Mouse (Mus musculus) stomach, embryonic 14.5 days (tissue): ENCODE data around the gene Trmt10b. TPM values are rescaled to one million over a fixed set of nuclear protein-coding genes. Genes with fewer than 3 reads are reported as not detected.
A peak's percentile ranks its signal among the peaks of the same experiment; 100 is the strongest.

Experiments used
- ATAC-seq: fragments of 200-750 bp; cut with Nextera tagmentation; 2 replicates; pipeline ENCODE4 v1.8.0; 2017; ENCODE audit warnings: low read depth, moderate TSS enrichment; ENCODE audit not compliant: insufficient number of reproducible peaks, insufficient read depth, low FRiP score
- H3K27ac ChIP-seq: fragments of 300-500 bp; sonication (generic); 2 replicates; pipeline ENCODE4 v1.5.1; 2014; ENCODE audit warnings: mild to moderate bottlenecking, low read length, moderate library complexity, mixed read lengths
- H3K27me3 ChIP-seq: fragments of 300-500 bp; sonication (generic); 2 replicates; pipeline ENCODE4 v1.6.1; 2014; ENCODE audit warnings: low read length, control low read depth, mixed read lengths; ENCODE audit not compliant: control insufficient read depth, insufficient read depth
- H3K36me3 ChIP-seq: fragments of 300-500 bp; sonication (generic); 2 replicates; pipeline ENCODE4 v1.6.1; 2014; ENCODE audit warnings: mild to moderate bottlenecking, control low read depth, low read length, moderate library complexity, mixed read lengths; ENCODE audit not compliant: control insufficient read depth, insufficient read depth
- H3K4me1 ChIP-seq: fragments of 300-500 bp; sonication (generic); 2 replicates; pipeline ENCODE4 v1.6.1; 2014; ENCODE audit warnings: low read length, control low read depth, mixed read lengths; ENCODE audit not compliant: control insufficient read depth, insufficient read depth
- H3K4me2 ChIP-seq: fragments of 300-500 bp; sonication (generic); replicated peaks from 2 replicates; pipeline ENCODE4 v1.6.1; 2014; ENCODE audit warnings: low read depth, low read length, control low read depth
- H3K4me3 ChIP-seq: fragments of 300-500 bp; sonication (generic); 2 replicates; pipeline ENCODE4 v1.5.1; 2014; ENCODE audit warnings: low read depth, low read length, control low read depth
- H3K9ac ChIP-seq: fragments of 300-500 bp; sonication (generic); replicated peaks from 2 replicates; pipeline ENCODE4 v1.6.1; 2014; ENCODE audit warnings: low read depth, mild to moderate bottlenecking, control low read depth, low read length, moderate library complexity, mixed read lengths
- H3K9me3 ChIP-seq: fragments of 300-500 bp; sonication (generic); 2 replicates; pipeline ENCODE4 v1.6.1; 2016; ENCODE audit warnings: low read depth, low read length, control low read depth; ENCODE audit not compliant: control insufficient read depth
- WGBS: fragments of 180-500 bp; shearing (Covaris S2); extraction: QIAGEN DNeasy Blood & Tissue Kit; methylation state at CpG from one replicate; pipeline ENCODE4 v1.1.7; 2014; 5-methylcytosine and 5-hydroxymethylcytosine counted together
- polyA plus RNA-seq: library from polyadenylated mRNA; unstranded; fragments of >200 nt; fragmentation: Nextera tagmentation; extraction: Ambion mirVana; gene quantifications from 2 replicates; pipeline ENCODE4 v1.2.1, GENCODE M21; 2014

The Trmt10b gene
- polyA plus RNA-seq, 1 experiment from 2014 or later = 18.3 TPM

DNA sequence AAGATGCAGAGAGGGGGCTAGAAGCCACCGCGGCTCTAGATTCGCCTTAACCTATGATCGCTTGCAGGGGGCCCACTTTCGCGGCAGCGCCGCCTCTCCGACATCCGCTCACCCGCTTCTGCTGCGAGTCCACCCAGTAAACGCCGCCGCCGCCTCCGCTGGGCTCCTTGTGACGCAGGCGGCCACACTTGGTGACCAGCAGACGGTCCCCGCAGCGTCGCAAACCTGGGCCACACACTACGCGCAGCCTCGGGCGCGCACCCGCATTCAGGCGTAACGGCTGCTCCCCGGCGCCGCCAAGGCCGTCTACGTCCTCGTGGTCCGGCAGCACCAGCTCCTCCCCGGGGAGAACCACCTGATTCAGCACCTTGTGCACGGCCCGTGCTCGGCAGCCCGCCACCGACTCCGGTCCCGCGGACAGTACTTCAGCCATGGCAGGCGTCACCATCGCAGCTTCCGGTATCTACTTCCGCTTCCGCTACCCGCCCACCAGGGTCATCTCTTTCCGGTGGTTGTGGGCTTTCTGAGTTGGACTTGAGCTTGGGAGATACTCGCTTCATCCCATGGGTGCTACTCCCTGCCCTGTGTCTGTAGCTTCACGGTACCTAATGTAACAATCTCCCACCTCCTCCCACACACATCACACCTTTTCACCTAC lies 23.4 kb downstream of the Trmt10b start:
- peak overlapping the region; percentile 55 for H3K4me2 ChIP-seq
- H3K4me1 ChIP-seq = peaks cover 7% of the 10 kb centered on the region; the same call in 1 of the 2 replicates
- H3K27ac ChIP-seq = peak overlapping the region; percentile 75
- peaks cover 20% of the 10 kb centered on the region; the same call in 1 of the 2 replicates for H3K36me3 ChIP-seq
- no peaks in the 10 kb centered on the region for H3K27me3 ChIP-seq
- peak overlapping the region; percentile 79 for H3K9ac ChIP-seq
- under 1% methylated on average over 56 of the region's 56 CpGs for WGBS
- ATAC-seq = peak; percentile 85
- H3K9me3 ChIP-seq = no peaks in the 10 kb centered on the region
- H3K4me3 ChIP-seq = peak overlapping the region; percentile 84

DNA sequence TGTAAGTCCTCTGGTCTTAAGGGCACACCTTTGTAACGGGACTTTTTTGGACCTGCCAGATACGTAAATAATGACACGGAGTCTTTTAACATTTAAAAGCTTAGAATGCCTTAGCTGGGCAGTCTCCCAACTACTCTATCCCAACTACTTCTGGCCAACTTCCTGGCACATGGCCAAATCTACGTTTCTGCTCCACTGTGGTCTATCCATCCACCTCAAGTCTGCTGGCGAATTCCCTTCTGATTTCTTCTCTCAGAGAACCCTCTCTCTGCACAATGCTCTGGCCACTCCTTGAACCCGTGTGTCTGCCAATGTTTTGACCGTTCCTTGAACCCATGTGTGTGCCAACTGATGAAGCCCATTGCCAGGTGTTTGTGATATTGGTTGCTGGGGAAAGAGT lies 34.2 kb downstream of the Trmt10b start:
- 70% methylated on average over 7 of the region's 7 CpGs for WGBS
- H3K4me2 ChIP-seq = no peak overlapping the region

DNA sequence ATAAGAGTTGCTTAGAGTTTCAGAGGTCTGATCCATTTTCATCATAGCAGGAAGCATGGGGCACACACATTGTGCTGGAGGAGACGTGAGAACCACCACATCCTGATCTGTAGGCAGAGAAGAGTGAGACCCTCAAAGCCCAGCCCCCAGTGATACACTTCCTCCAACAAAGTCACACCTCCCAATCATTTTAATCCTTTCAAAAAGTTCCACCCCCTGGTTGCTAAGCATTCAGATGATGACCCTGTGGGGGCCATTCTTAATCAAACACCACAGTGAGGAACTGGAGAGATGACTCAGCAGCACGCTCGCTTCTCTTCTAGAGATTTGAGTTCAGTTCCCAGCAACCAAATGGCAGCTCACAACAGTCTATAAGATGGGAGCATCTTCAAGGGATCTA lies 35.5 kb downstream of the Trmt10b start:
- Histone ChIP-seq H3K27me3 (no peaks in the 10 kb centered on the region), H3K9me3 (no peaks in the 10 kb centered on the region), H3K27ac (no peak overlapping the region), H3K4me2 (no peak overlapping the region), H3K4me3 (no peak overlapping the region), H3K9ac (no peak overlapping the region), H3K36me3 (no peaks in the 10 kb centered on the region), H3K4me1 (no peaks in the 10 kb centered on the region)
- ATAC-seq = no peak
- 68% methylated on average over 3 of the region's 3 CpGs for WGBS

More for the DNA sequence above, 34.2 kb downstream of the Trmt10b start:
- no peaks in the 10 kb centered on the region for H3K9me3 ChIP-seq
- H3K4me3 ChIP-seq = no peak overlapping the region
- H3K4me1 ChIP-seq = no peaks in the 10 kb centered on the region
- no peaks in the 10 kb centered on the region for H3K36me3 ChIP-seq
- ATAC-seq = no peak
- H3K27me3 ChIP-seq = no peaks in the 10 kb centered on the region
- no peak overlapping the region for H3K9ac ChIP-seq
- H3K27ac ChIP-seq = no peak overlapping the region

DNA sequence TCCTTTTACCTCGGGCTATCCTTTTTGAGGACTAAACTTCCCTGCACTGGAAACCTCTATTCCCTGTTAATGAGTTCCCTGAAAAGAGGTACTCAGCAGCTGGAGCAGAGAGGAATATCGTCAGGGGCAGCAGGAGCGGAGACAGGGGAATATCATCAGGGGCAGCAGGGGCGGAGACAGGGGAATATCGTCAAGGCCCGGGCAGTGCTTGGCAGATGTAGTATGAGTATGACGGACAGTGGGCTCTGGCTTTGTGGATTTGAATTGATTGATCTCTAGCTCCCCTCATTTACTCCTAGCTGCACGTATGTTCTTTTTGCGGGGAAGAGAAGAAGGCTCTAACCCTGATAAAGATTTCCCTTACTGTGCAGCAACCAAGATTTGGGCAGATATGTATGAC lies 44.3 kb downstream of the Trmt10b start:
- ATAC-seq = no peak
- 55% methylated on average over 9 of the region's 9 CpGs for WGBS

DNA sequence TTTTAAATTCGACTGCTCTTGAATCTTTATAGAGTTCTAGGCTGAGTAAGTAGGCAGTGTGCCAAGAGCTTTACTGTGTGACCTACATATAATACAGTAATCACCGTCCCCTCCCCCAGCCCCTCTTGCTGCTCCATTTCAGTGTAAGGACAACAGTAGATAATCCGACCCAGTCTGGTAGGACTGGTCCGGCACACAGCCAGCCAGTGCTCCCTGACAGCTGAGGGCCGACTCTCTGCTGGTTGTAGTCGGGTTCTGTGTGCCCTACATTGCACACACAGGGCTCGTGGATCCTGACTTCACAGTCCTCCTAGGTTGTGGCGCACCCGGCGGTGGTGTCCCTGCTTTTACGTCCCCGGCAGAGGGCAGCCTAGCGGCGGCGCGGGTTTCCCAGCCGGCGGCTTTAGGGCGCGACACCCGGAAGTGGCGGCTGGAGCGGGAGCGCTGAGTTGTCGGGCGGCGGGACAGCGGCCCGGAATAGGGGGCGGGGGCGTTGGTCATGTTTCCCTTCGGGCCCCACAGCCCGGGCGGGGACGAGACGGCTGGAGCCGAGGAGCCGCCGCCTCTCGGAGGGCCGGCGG lies 44.8 kb downstream of the Trmt10b start, which contains the start of gene Dcaf10:
Gene Dcaf10 (plus strand): TSS at position 433 of the 581 bp plus-strand sequence.
- peak within 1 kb of the TSS; percentile 94 for H3K4me3 ChIP-seq
- no peaks in the 10 kb centered on the region for H3K27me3 ChIP-seq
- H3K4me2 ChIP-seq = peak within 1 kb of the TSS; percentile 53
- no peaks in the 10 kb centered on the region for H3K9me3 ChIP-seq
- no peaks in the 10 kb centered on the region for H3K36me3 ChIP-seq
- peak within 1 kb of the TSS; percentile 98 for H3K9ac ChIP-seq
- peaks cover 18% of the 10 kb centered on the region for H3K4me1 ChIP-seq
- H3K27ac ChIP-seq = peak within 1 kb of the TSS; percentile 98
- ATAC-seq = peak; percentile 94
- under 1% methylated on average over 42 of the region's 42 CpGs for WGBS

More for the DNA sequence above, 44.3 kb downstream of the Trmt10b start:
- Histone ChIP-seq H3K4me1 (peaks cover 18% of the 10 kb centered on the region), H3K4me2 (peak overlapping the region; percentile 53), H3K9ac (peak overlapping the region; percentile 98; the same call in 1 of the 2 replicates), H3K27me3 (no peaks in the 10 kb centered on the region), H3K4me3 (peak overlapping the region; percentile 94), H3K9me3 (no peaks in the 10 kb centered on the region), H3K36me3 (no peaks in the 10 kb centered on the region), H3K27ac (peak overlapping the region; percentile 98)

DNA sequence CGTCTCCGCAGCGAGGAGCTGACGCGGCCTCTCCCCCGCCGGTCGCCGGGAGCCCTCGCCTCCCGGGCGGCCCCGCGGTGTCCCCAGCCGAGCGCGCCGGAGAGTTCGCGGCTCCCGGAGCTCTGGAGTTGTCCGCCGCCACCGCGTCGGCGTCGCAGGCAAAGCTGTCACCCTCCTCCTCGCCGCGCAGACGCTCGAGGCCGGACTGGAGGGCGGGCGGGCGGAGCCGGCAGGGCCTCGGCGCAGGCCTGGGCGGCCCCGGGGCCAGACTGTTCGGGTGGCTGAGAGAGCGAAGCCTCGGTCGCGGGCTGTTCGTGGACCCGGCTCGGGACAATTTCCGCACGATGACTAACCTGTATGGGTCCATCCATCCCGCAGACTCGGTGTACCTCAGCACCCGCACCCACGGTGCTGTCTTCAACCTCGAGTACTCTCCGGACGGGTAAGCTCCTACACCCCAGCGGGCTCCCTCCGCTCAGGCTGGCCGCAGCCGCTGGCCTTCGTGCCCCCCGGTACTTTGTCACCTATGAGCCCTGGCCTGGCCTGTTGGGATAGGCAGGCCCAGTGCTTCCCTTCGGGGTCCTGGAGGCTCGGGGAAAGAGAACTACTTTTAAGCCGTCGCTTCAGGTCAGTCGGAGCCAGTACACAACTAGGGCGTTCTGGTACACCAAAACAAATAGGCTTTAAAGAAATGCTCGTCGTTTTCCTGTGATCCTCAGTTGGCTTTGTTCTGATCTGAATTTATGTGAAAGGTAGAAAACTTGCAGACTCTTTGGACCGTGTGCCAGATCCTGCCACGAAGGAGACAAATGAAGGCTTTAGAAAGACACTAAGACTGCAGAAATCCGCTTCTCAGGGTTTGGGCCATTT lies 45.6 kb downstream of the Trmt10b start, which contains the start of gene Exosc3:
Gene Exosc3 (minus strand): TSS at position 447 of the 870 bp plus-strand sequence.
- H3K27ac ChIP-seq = peak within 1 kb of the TSS; percentile 98
- H3K4me2 ChIP-seq = peak within 1 kb of the TSS; percentile 53
- WGBS = under 1% methylated on average over 71 of the region's 76 CpGs
- peak within 1 kb of the TSS; percentile 94 for H3K4me3 ChIP-seq
- no peaks in the 10 kb centered on the region for H3K9me3 ChIP-seq
- H3K9ac ChIP-seq = peak within 1 kb of the TSS; percentile 98
- H3K4me1 ChIP-seq = peaks cover 18% of the 10 kb centered on the region
- ATAC-seq = peak; percentile 84
- no peaks in the 10 kb centered on the region for H3K27me3 ChIP-seq
- H3K36me3 ChIP-seq = no peaks in the 10 kb centered on the region

DNA sequence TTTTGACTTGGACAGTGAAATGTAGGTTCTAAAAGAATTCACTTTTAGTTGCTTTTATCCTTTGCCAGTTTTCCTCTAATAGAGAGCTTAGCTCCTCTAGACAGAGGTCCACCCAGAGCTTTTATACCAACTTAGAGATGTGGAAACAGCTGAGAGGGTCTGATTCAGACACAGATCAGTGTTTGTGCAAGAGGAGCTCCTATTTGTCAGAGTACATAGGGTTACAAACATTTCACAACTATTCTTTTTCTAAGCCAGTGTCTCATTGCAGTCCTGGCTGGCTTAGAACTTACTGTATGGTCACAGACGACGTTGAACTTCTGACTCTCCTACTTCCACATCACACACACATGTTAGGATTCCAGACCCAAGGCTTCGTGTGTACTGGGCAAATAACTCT lies 59.7 kb downstream of the Trmt10b start:
- no peaks in the 10 kb centered on the region for H3K9me3 ChIP-seq
- H3K4me3 ChIP-seq = no peak overlapping the region
- no peak for ATAC-seq
- H3K4me1 ChIP-seq = no peaks in the 10 kb centered on the region
- H3K4me2 ChIP-seq = no peak overlapping the region
- WGBS = 87% methylated on average over 3 of the region's 3 CpGs
- no peak overlapping the region for H3K9ac ChIP-seq
- no peaks in the 10 kb centered on the region for H3K27me3 ChIP-seq
- peaks cover 16% of the 10 kb centered on the region for H3K36me3 ChIP-seq
- H3K27ac ChIP-seq = no peak overlapping the region
